Mouse (Mus musculus) forebrain, postnatal 0 days (tissue): ENCODE measurements at regions not wholly inside any gene's neighbourhood (a gene's known extent, or its start where the extent isn't known, plus 50 kb on each side); places are given as distances from the start of the nearest gene placed in this dataset.
A peak's percentile ranks its signal among the peaks of the same experiment; 100 is the strongest.

ENCODE experiments used
- ATAC-seq: fragments of 200-750 bp; cut with Nextera tagmentation; 2 replicates; pipeline ENCODE4 v1.8.0; 2017; ENCODE audit warnings: mild to moderate bottlenecking, moderate library complexity
- DNase-seq: peaks from one replicate; pipeline ENCODE4 v3.0.0-alpha.2; 2015
- H3K27ac ChIP-seq: fragments of 300-500 bp; sonication (generic); 2 replicates; pipeline ENCODE4 v1.5.1; 2014; ENCODE audit warnings: low read depth, mild to moderate bottlenecking, antibody characterized with exemption, low read length, moderate library complexity, mixed read lengths
- H3K27me3 ChIP-seq: fragments of 300-500 bp; sonication (generic); 2 replicates; pipeline ENCODE4 v1.6.1; 2014; ENCODE audit warnings: mild to moderate bottlenecking, low read length, mixed read lengths; ENCODE audit not compliant: insufficient read depth
- H3K36me3 ChIP-seq: fragments of 300-500 bp; sonication (generic); 2 replicates; pipeline ENCODE4 v1.6.1; 2014; ENCODE audit warnings: mild to moderate bottlenecking, moderate library complexity; ENCODE audit not compliant: insufficient read depth
- H3K4me1 ChIP-seq: fragments of 300-500 bp; sonication (generic); 2 replicates; pipeline ENCODE4 v1.6.1; 2014; ENCODE audit warnings: antibody characterized with exemption; ENCODE audit not compliant: insufficient read depth
- H3K4me2 ChIP-seq: fragments of 300-500 bp; sonication (generic); 2 replicates; pipeline ENCODE4 v1.6.1; 2014; ENCODE audit warnings: low read depth, mild to moderate bottlenecking, moderate library complexity
- H3K4me3 ChIP-seq: fragments of 300-500 bp; sonication (generic); 2 replicates; pipeline ENCODE4 v1.5.1; 2014; ENCODE audit warnings: low read depth, low read length, mixed read lengths
- H3K9ac ChIP-seq: fragments of 300-500 bp; sonication (generic); 2 replicates; pipeline ENCODE4 v1.6.1; 2014; ENCODE audit warnings: mild to moderate bottlenecking
- H3K9me3 ChIP-seq: fragments of 300-500 bp; sonication (generic); 2 replicates; pipeline ENCODE4 v1.6.1; 2016; ENCODE audit warnings: low read length
- CTCF ChIP-seq: sonication (generic); IDR thresholded peaks from 2 replicates; pipeline ENCODE4 v1.5.1; 2016; ENCODE audit warnings: antibody characterized with exemption, control low read depth, low read depth
- WGBS: fragments of 180-500 bp; shearing (Covaris S2); extraction: QIAGEN DNeasy Blood & Tissue Kit; methylation state at CpG from one replicate; pipeline ENCODE4 v1.1.7; 2014; 5-methylcytosine and 5-hydroxymethylcytosine counted together

DNA sequence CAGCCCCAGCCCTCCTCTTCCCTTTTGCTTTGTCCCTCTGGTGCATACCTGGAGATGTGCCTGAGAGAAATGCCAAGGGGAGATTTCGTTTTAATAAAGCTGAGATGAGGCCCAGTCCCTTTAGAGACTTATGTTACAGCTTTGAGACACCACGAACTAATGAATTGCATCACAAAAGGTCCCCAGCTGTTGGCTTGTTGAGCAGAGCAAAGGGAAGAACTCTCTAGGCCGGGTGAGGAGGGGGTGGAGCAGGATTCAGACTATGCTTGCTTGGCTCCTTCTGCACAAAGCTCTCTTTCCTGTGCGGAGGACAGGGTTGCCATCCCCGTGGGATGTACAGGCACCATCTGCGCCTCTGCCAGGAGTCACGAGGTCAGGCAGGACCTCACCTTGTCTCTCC lies 345.3 kb upstream of the Castor2 start:
- no peak overlapping the region for H3K9ac ChIP-seq
- no peak overlapping the region for H3K4me3 ChIP-seq
- H3K36me3 ChIP-seq: no peaks in the 10 kb centered on the region
- H3K9me3 ChIP-seq: no peaks in the 10 kb centered on the region
- no peak overlapping the region for H3K4me2 ChIP-seq
- H3K27ac ChIP-seq: 0 out of 2 replicates have a peak overlapping the region, but pooled peaks have one; percentile 22
- H3K4me1 ChIP-seq: 0 out of 2 replicates have a peak, but pooled peaks cover 4% of the 10 kb centered on the region
- H3K27me3 ChIP-seq: no peaks in the 10 kb centered on the region
- WGBS: 33% methylated on average over 7 of the region's 7 CpGs
- DNase-seq (no peak), ATAC-seq (no peak; the same call in 1 of the 2 replicates)
- no peak for TF ChIP-seq CTCF

DNA sequence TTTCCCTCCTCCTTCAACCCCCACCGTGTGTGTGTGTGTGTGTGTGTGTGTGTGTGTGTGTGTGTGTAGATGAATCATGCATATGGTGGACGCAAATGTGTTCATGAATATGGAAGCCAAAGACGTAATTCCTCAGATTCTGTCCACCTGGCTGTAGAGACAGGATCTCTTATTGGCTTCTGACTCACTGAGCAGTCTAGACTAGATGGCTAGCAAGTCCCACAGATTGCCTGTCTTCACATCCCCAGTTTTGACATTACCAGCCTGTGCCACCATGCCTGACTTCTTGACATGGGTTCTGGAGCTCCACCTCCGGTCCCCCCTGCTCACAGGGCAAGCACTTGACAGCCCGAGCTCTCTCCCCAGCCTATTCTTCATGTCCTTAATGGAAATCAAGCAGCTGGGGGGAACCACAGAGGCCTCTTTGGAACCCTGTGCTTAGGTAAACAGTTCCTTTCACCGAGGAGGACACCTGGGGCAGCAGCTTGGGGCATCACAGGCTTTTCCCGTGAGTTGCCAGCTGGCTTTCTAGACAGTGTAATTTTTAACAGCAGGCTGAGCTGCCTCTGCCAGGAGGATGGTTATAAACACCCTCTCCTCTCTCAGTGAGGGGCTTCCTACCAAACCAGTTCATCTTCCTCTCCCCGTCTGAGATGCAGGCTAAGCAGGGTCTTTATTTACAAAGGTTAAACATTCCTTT lies 345.9 kb upstream of the Castor2 start:
- peak; percentile 80 for DNase-seq
- no peak overlapping the region for H3K4me3 ChIP-seq
- no peaks in the 10 kb centered on the region for H3K9me3 ChIP-seq
- WGBS: 30% methylated on average over 8 of the region's 8 CpGs
- no peak for TF ChIP-seq CTCF
- H3K27me3 ChIP-seq: no peaks in the 10 kb centered on the region
- H3K4me1 ChIP-seq: 0 out of 2 replicates have a peak, but pooled peaks cover 4% of the 10 kb centered on the region
- H3K36me3 ChIP-seq: no peaks in the 10 kb centered on the region
- no peak overlapping the region for H3K9ac ChIP-seq
- H3K4me2 ChIP-seq: no peak overlapping the region
- 0 out of 2 replicates have a peak overlapping the region, but pooled peaks have one; percentile 22 for H3K27ac ChIP-seq
- ATAC-seq: peak; percentile 78

DNA sequence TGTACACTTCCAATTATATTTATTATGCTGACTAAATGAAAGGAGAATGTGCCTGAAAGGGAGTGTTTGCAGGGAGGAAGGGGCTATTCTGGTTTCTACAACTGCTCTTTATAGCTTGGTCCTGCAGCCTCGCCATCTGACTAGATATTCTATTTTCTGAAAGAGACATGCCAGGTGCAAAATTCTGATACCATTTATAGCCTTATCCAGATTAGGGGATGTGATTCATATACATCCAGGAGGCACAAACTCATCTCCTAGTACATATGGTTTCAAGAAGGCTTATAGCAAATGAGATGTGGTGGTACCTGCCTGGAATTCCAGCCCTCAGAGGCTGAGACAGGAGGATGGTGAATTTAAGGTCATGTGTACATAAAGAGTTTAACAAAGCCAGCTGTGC lies 352.6 kb upstream of the Castor2 start:
- no peak overlapping the region for H3K27ac ChIP-seq
- no peak overlapping the region for H3K9ac ChIP-seq
- H3K9me3 ChIP-seq: no peaks in the 10 kb centered on the region
- no peaks in the 10 kb centered on the region for H3K27me3 ChIP-seq
- no peak for TF ChIP-seq CTCF
- no peaks in the 10 kb centered on the region for H3K4me1 ChIP-seq
- H3K36me3 ChIP-seq: no peaks in the 10 kb centered on the region
- no peak overlapping the region for H3K4me3 ChIP-seq
- ATAC-seq: no peak
- 55% methylated on average over 1 of the region's 1 CpGs for WGBS
- no peak overlapping the region for H3K4me2 ChIP-seq
- no peak for DNase-seq

DNA sequence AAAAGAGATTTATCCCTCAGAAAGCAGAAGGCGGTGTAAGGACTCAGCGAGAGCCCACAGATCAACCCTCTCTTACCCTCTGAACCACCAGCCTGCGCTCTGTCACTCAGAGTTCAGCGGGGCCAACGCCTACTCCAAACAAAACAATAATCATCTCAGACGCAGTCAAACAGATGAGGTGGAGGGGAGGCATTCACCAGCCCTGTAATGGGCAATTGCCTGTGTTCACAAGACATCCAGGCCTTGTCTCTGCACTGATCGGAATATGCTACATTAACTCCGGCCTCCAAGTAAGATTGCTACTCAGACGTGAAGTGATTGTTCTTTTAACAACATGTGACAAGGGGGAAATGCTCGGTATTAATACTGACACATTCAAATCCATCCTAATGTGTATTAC lies 353.1 kb upstream of the Castor2 start:
- 43% methylated on average over 10 of the region's 10 CpGs for WGBS
- Histone ChIP-seq H3K9ac (no peak overlapping the region), H3K4me3 (no peak overlapping the region), H3K9me3 (no peaks in the 10 kb centered on the region), H3K27ac (no peak overlapping the region), H3K4me2 (no peak overlapping the region), H3K4me1 (no peaks in the 10 kb centered on the region), H3K27me3 (no peaks in the 10 kb centered on the region), H3K36me3 (no peaks in the 10 kb centered on the region)
- ATAC-seq (peak; percentile 47), DNase-seq (peak; percentile 28)
- no peak for TF ChIP-seq CTCF

DNA sequence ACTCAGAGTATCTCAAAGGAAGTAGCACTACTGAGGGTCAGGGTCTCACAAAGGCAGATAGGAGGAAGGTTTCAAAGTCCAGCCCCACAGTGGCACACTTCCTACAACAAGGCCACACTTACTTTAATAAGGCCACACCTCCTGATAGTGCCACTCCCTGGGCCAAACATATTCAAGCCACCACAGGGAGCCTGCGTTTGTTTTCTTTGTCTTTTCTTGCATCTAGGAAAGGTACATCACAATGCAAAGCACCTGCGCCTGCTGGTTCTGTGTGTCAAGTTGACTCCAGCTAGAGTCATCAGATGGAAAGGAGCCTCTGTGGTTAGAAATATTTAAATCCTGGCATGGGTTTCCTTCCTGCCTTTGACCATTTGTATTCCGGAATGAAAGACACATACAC lies 355.4 kb upstream of the Castor2 start:
- Histone ChIP-seq H3K27me3 (no peaks in the 10 kb centered on the region), H3K27ac (no peak overlapping the region), H3K4me1 (no peaks in the 10 kb centered on the region), H3K4me3 (no peak overlapping the region), H3K9ac (no peak overlapping the region), H3K9me3 (no peaks in the 10 kb centered on the region), H3K4me2 (no peak overlapping the region), H3K36me3 (no peaks in the 10 kb centered on the region)
- DNase-seq (no peak), ATAC-seq (no peak)
- no peak for TF ChIP-seq CTCF
- 93% methylated on average over 3 of the region's 3 CpGs for WGBS

DNA sequence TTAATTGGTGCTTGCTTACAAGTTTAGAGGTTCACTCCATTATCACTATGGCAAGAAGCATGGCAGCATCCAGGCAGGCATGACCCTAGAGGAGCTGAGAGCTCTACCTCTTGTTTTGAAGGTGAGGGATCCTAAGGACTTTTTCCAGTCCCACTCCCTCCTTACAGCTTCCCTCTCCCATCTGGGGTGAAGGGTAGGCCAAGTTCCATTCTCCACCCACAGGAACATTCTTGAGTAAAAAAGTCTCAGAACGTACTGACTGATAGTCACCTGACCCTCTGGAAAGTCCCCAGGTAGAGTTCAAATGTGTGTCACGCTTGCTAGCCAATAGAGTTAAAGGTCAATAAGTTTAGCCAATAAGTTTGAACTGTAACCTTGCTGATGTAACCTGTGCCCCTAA lies 355.9 kb upstream of the Castor2 start:
- H3K27me3 ChIP-seq: no peaks in the 10 kb centered on the region
- WGBS: 92% methylated on average over 2 of the region's 2 CpGs
- ATAC-seq (no peak), DNase-seq (no peak)
- no peak overlapping the region for H3K9ac ChIP-seq
- no peak overlapping the region for H3K4me2 ChIP-seq
- no peak overlapping the region for H3K27ac ChIP-seq
- no peaks in the 10 kb centered on the region for H3K36me3 ChIP-seq
- H3K4me1 ChIP-seq: no peaks in the 10 kb centered on the region
- TF ChIP-seq CTCF: no peak
- no peaks in the 10 kb centered on the region for H3K9me3 ChIP-seq
- H3K4me3 ChIP-seq: no peak overlapping the region

DNA sequence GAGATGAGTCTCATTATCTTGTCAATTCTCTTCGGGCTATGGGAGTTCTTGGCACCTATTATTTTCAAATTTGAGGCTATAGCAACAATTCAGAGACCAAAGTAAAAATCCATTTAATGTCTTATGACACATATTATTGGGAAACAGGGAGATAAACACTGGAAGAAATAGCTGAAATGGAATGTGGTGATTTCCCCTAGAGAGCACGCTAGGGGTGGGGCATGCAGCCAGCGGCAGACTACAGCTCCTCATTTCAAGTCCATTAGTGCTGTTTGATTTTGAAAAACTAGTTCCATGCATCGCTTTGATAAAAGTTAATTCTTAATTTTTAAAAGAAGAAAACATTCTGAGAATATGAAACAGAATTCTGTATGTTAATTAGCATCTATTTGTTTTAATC lies 367.6 kb upstream of the Castor2 start:
- Histone ChIP-seq H3K27me3 (no peaks in the 10 kb centered on the region), H3K27ac (no peak overlapping the region), H3K9me3 (0 out of 2 replicates have a peak, but pooled peaks cover 6% of the 10 kb centered on the region), H3K9ac (no peak overlapping the region), H3K4me2 (no peak overlapping the region), H3K4me1 (no peaks in the 10 kb centered on the region), H3K4me3 (no peak overlapping the region), H3K36me3 (no peaks in the 10 kb centered on the region)
- 82% methylated on average over 4 of the region's 4 CpGs for WGBS
- TF ChIP-seq CTCF: no peak
- ATAC-seq (no peak), DNase-seq (no peak)
